Mouse (Mus musculus): ENCODE results near the gene Olfr1511. TPM values are rescaled to one million over a fixed set of nuclear protein-coding genes. Genes with fewer than 3 reads are reported as not detected.

Gene Olfr1511
- polyA plus RNA-seq (2014; fragmentation: Illumina TruSeq; extraction: RNeasy Lipid Tissue Mini Kit (QIAGEN cat#74804); ENCODE audit: low replicate concordance), result not detected

GRCm38 (mm10) chr14:52397279-52397678 is at the start of gene Olfr1511:
Olfr1511 (minus strand) TSS chr14:52397379.

GRCm38 (mm10) chr14:52442690-52443089 is 45.5 kb upstream of the Olfr1511 start, which contains the start of gene Olfr1509:
Olfr1509 (plus strand) TSS chr14:52442990.

GRCm38 (mm10) chr14:52414273-52414672 is 17.1 kb upstream of the Olfr1511 start, which contains the start of gene Olfr1510:
Olfr1510 (minus strand) TSS chr14:52414373.

GRCm38 (mm10) chr14:52379068-52379467 is 18.1 kb downstream of the Olfr1511 start, which contains the start of gene Olfr1512:
Olfr1512 (minus strand) TSS chr14:52379168.

GRCm38 (mm10) chr14:52356308-52356707 is 40.9 kb downstream of the Olfr1511 start, which contains the start of gene Olfr1513:
Olfr1513 (minus strand) TSS chr14:52356408.

Other genes with a start within 250 kb of the Olfr1511 start
- gene Supt16, start 200.0 kb downstream of the Olfr1511 start, polyA plus RNA-seq (2014; fragmentation: Illumina TruSeq; extraction: RNeasy Lipid Tissue Mini Kit (QIAGEN cat#74804); ENCODE audit: low replicate concordance), result 37.6 TPM
- 45.7 TPM for gene Chd8, start 139.6 kb downstream of the Olfr1511 start, polyA plus RNA-seq (2014; fragmentation: Illumina TruSeq; extraction: RNeasy Lipid Tissue Mini Kit (QIAGEN cat#74804); ENCODE audit: low replicate concordance)
- 31.1 TPM for gene Tox4, start 118.2 kb downstream of the Olfr1511 start, polyA plus RNA-seq (2014; fragmentation: Illumina TruSeq; extraction: RNeasy Lipid Tissue Mini Kit (QIAGEN cat#74804); ENCODE audit: low replicate concordance)
- gene Rab2b, start 117.8 kb downstream of the Olfr1511 start, polyA plus RNA-seq (2014; fragmentation: Illumina TruSeq; extraction: RNeasy Lipid Tissue Mini Kit (QIAGEN cat#74804); ENCODE audit: low replicate concordance), result 6.8 TPM
- gene Mettl3, start 92.3 kb downstream of the Olfr1511 start, polyA plus RNA-seq (2014; fragmentation: Illumina TruSeq; extraction: RNeasy Lipid Tissue Mini Kit (QIAGEN cat#74804); ENCODE audit: low replicate concordance), result 21.5 TPM
- gene Sall2, start 68.6 kb downstream of the Olfr1511 start, polyA plus RNA-seq (2014; fragmentation: Illumina TruSeq; extraction: RNeasy Lipid Tissue Mini Kit (QIAGEN cat#74804); ENCODE audit: low replicate concordance), result 1.7 TPM
- gene Olfr1513, start 41.0 kb downstream of the Olfr1511 start, polyA plus RNA-seq (2014; fragmentation: Illumina TruSeq; extraction: RNeasy Lipid Tissue Mini Kit (QIAGEN cat#74804); ENCODE audit: low replicate concordance), result not detected
- gene Olfr1512, start 18.2 kb downstream of the Olfr1511 start, polyA plus RNA-seq (2014; fragmentation: Illumina TruSeq; extraction: RNeasy Lipid Tissue Mini Kit (QIAGEN cat#74804); ENCODE audit: low replicate concordance), result not detected
- gene Olfr1510, start 17.0 kb upstream of the Olfr1511 start, polyA plus RNA-seq (2014; fragmentation: Illumina TruSeq; extraction: RNeasy Lipid Tissue Mini Kit (QIAGEN cat#74804); ENCODE audit: low replicate concordance), result not detected
- gene Olfr1509, start 45.6 kb upstream of the Olfr1511 start, polyA plus RNA-seq (2014; fragmentation: Illumina TruSeq; extraction: RNeasy Lipid Tissue Mini Kit (QIAGEN cat#74804); ENCODE audit: low replicate concordance), result not detected
- gene Olfr1508, start 70.1 kb upstream of the Olfr1511 start, polyA plus RNA-seq (2014; fragmentation: Illumina TruSeq; extraction: RNeasy Lipid Tissue Mini Kit (QIAGEN cat#74804); ENCODE audit: low replicate concordance), result not detected
- gene Olfr1507, start 98.4 kb upstream of the Olfr1511 start, polyA plus RNA-seq (2014; fragmentation: Illumina TruSeq; extraction: RNeasy Lipid Tissue Mini Kit (QIAGEN cat#74804); ENCODE audit: low replicate concordance), result not detected

All from small intestine, adult 10 weeks (tissue).